Mouse (Mus musculus): ENCODE results near the gene Wnt10b. TPM values are rescaled to one million over a fixed set of nuclear protein-coding genes. Genes with fewer than 3 reads are reported as not detected.

The Wnt10b gene
- polyA plus RNA-seq, 1 experiment, result 37.4 TPM

DNA sequence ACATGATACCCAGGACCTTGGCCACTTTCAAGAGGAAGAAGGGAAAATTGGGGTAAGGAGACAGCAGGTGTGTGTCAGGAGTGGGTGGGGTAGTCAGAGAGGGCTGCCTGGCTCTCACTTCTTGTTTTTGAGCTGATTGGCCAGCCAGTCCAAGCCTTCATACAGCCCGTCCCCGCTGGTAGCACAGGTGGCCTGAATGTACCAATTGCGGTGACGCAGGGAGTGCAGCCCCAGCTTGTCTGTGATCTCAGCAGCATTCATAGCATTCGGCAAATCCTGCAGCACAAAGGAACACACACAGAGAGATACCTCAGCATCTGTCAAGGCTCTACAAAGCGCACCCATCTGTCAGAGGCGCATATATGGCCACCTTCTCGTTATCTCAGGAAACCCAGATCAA lies 37.7 kb downstream of the Wnt10b start:
- Histone ChIP-seq H3K4me1 (ENCODE audit: control insufficient read depth, insufficient read depth, low read length) (peaks cover 6% of the 10 kb centered on the region), H3K4me3 (replicated peaks; ENCODE audit: extremely low read depth, low read depth, low read length) (no peak overlapping the region)
- WGBS, result 92% methylated on average over 8 of the region's 8 CpGs
- DNase-seq, result no peak
- TF ChIP-seq CTCF (IDR thresholded peaks at IDR 0.05; ENCODE audit: insufficient read depth, low read length) (no peak), POLR2A (IDR thresholded peaks at IDR 0.05; ENCODE audit: borderline replicate concordance, extremely low read depth, low read depth, low read length) (no peak)

DNA sequence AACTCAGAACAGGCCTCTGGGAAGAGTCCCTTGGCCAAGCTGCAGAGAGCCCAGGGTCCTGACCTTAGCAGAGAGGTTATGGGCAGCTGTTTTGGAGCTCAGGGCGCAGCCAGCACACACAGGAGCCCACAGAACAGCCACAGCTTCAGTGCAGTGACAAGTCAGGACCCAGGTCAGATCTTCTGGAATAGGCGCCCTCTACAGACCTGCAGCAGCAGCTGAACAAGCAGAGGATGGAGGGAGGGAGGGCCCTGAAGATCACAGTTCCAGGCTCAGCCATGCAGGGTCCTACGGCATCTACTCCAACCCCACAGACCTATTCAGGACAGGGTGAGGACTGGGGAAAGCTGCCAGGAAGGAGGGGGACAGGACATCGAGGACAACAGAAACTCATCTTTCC lies 39.2 kb downstream of the Wnt10b start:
- TF ChIP-seq POLR2A (IDR thresholded peaks at IDR 0.05; ENCODE audit: borderline replicate concordance, extremely low read depth, low read depth, low read length), result no peak
- TF ChIP-seq CTCF (IDR thresholded peaks at IDR 0.05; ENCODE audit: insufficient read depth, low read length), result 0 out of 2 replicates have a peak, but pooled peaks have one; percentile 19
- H3K4me3 ChIP-seq (replicated peaks; ENCODE audit: extremely low read depth, low read depth, low read length), result no peak overlapping the region
- no peak for DNase-seq
- whole genome bisulfite sequencing, result 84% methylated on average over 4 of the region's 4 CpGs
- peaks cover 6% of the 10 kb centered on the region for H3K4me1 ChIP-seq (ENCODE audit: control insufficient read depth, insufficient read depth, low read length)

DNA sequence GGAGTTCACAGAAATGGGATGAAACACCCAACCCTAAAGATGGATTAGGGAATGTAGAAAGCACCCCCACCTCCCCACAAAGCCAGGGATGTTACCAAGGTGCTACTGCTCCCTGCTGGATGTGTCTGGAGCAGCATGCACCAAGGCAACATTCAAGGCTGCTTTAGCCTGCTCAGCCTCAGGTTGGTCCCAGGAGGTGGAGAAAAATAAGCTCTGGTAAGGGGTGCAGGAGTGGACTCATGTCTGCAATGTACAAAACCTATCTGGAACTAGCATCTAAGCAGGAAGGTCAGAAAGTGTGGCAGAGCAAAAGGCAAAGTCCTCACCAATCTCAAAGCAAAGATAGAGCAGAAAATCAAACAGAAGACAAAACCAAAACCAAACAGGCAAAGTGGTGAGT lies 40.1 kb downstream of the Wnt10b start:
- no peak for DNase-seq
- Histone ChIP-seq H3K4me1 (ENCODE audit: control insufficient read depth, insufficient read depth, low read length) (peaks cover 1% of the 10 kb centered on the region; the same call in 1 of the 2 replicates), H3K4me3 (replicated peaks; ENCODE audit: extremely low read depth, low read depth, low read length) (no peak overlapping the region)
- TF ChIP-seq CTCF (IDR thresholded peaks at IDR 0.05; ENCODE audit: insufficient read depth, low read length), result peak; percentile 68
- TF ChIP-seq POLR2A (IDR thresholded peaks at IDR 0.05; ENCODE audit: borderline replicate concordance, extremely low read depth, low read depth, low read length), result no peak

DNA sequence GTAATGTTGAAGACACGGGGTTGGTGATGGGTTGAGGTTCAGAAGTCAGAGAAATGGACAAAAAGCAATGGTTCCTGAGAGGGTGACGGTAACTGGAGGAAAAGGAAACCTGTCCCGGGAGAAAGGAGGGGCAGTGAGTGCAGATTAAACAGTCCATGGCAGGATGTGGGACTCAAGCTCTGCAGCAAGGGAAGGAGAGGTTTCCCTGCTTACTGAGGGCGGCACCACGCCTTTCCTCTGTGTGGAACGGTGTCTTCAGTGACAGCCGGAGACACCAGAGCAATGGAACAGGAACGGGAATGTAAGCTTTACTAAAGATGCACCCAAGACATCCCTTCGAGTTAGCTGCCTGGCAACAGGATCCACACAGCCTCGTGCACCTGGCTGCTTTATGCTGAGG lies 41.4 kb downstream of the Wnt10b start:
- TF ChIP-seq POLR2A (IDR thresholded peaks at IDR 0.05; ENCODE audit: borderline replicate concordance, extremely low read depth, low read depth, low read length) (no peak), CTCF (IDR thresholded peaks at IDR 0.05; ENCODE audit: insufficient read depth, low read length) (no peak)
- Histone ChIP-seq H3K4me1 (ENCODE audit: control insufficient read depth, insufficient read depth, low read length) (no peaks in the 10 kb centered on the region), H3K4me3 (replicated peaks; ENCODE audit: extremely low read depth, low read depth, low read length) (no peak overlapping the region)
- DNase-seq, result no peak
- WGBS, result 53% methylated on average over 10 of the region's 10 CpGs

DNA sequence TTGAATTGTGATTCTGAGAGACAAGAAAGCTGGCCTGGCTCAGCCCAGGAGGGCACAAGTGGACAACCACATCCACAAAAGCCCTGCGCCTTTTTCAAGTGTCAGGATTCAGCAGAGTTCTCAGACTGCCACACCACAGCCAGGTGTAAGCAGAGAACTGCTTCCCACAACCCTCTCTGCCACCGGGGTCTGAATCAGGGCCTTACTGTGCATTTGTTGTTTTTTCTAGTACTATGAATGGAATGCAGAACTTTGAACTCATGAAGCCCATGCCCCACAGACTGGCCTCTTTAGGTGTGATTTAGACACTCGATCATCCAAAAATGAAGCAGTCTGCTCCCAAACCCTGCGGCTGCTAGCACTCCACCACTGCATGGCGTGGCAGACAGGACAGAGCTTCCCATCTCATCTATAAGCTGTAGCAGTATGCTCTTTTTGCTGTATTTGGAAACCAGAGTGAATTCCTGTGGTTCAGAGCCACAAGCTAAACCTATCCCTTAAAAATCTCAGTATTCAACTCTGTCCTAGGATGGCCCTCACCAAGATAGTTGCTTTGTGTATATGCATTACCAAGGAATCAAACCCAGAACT lies 43.9 kb downstream of the Wnt10b start:
- Histone ChIP-seq H3K4me3 (replicated peaks; ENCODE audit: extremely low read depth, low read depth, low read length) (no peak overlapping the region), H3K4me1 (ENCODE audit: control insufficient read depth, insufficient read depth, low read length) (no peaks in the 10 kb centered on the region)
- TF ChIP-seq CTCF (IDR thresholded peaks at IDR 0.05; ENCODE audit: insufficient read depth, low read length), result no peak
- no peak for TF ChIP-seq POLR2A (IDR thresholded peaks at IDR 0.05; ENCODE audit: borderline replicate concordance, extremely low read depth, low read depth, low read length)
- WGBS, result 67% methylated on average over 5 of the region's 5 CpGs
- DNase-seq, result no peak

DNA sequence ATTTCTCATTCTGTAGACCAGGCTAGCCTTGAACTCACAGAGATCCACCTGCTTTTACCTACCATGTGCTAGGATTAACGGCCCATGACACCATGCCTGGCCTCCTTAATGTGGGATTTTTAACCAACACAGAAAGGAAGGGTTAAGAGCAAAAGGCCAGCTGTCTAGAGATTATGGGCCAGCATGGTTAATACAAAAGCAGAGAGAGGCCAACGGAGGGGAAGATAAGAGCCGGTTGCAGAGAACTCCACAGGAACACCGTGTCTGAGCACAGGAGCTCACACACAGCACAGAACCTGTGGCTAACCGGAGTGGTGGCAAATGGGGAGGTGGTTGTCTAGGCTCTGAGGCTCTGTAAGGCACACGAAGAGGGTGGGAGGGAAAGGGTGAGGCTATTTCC lies 44.6 kb downstream of the Wnt10b start:
- H3K4me3 ChIP-seq (replicated peaks; ENCODE audit: extremely low read depth, low read depth, low read length), result no peak overlapping the region
- no peak for TF ChIP-seq CTCF (IDR thresholded peaks at IDR 0.05; ENCODE audit: insufficient read depth, low read length)
- TF ChIP-seq POLR2A (IDR thresholded peaks at IDR 0.05; ENCODE audit: borderline replicate concordance, extremely low read depth, low read depth, low read length), result no peak
- 0 out of 2 replicates have a peak, but pooled peaks cover under 1% of the 10 kb centered on the region for H3K4me1 ChIP-seq (ENCODE audit: control insufficient read depth, insufficient read depth, low read length)
- DNase-seq, result no peak
- 62% methylated on average over 6 of the region's 6 CpGs for WGBS

DNA sequence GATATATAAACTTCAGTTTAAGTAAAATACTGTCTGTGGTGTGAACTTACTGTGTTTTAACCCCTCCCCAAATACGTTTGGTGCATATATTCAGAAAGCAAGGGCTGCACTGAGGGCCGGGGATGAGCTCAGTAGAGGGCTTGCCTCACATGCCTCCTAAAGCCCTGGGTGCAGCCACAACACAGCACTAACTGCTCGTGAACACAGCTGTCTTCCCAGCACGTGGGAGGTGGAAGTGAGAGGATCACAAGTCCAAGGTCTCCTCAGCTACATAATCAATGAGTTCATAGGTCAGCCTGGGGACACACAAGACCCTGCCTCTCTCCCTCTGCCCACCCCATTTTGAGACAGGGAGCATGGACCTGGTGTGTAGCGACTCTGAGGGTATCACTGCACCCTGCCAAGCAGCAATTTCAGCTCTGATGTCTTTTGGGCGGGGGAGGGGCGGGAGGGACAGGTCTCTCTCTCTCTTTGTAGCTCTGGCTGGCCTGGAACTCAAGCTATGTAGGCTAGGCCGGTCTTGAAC lies 45.9 kb downstream of the Wnt10b start:
- TF ChIP-seq CTCF (IDR thresholded peaks at IDR 0.05; ENCODE audit: insufficient read depth, low read length), result no peak
- no peak for TF ChIP-seq POLR2A (IDR thresholded peaks at IDR 0.05; ENCODE audit: borderline replicate concordance, extremely low read depth, low read depth, low read length)
- Histone ChIP-seq H3K4me3 (replicated peaks; ENCODE audit: extremely low read depth, low read depth, low read length) (no peak overlapping the region), H3K4me1 (ENCODE audit: control insufficient read depth, insufficient read depth, low read length) (0 out of 2 replicates have a peak, but pooled peaks cover 3% of the 10 kb centered on the region)
- 70% methylated on average over 8 of the region's 8 CpGs for WGBS
- DNase-seq, result no peak

DNA sequence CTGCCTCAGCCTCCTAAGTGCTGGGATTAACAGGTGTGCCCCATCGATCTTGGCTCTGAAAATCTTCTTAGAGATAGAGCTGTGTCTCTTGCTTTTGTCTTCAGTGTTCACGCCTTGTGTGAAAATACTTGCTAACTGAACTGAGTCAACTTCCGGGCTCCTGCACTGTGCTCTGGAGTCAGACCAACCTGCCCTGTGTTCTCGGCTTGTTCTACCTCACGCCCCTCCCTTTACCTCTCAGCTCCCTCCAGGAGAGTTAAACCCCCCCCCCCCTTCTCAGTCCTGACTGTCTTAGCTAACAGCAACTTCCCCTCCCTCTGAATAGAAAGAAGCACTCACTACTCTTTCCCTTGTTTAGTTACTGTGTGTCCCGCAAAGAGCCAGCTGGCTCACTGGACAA lies 47.2 kb downstream of the Wnt10b start:
- 50% methylated on average over 6 of the region's 6 CpGs for WGBS
- no peak overlapping the region for H3K4me3 ChIP-seq (replicated peaks; ENCODE audit: extremely low read depth, low read depth, low read length)
- TF ChIP-seq CTCF (IDR thresholded peaks at IDR 0.05; ENCODE audit: insufficient read depth, low read length) (no peak), POLR2A (IDR thresholded peaks at IDR 0.05; ENCODE audit: borderline replicate concordance, extremely low read depth, low read depth, low read length) (no peak)
- peaks cover 3% of the 10 kb centered on the region; the same call in 1 of the 2 replicates for H3K4me1 ChIP-seq (ENCODE audit: control insufficient read depth, insufficient read depth, low read length)
- DNase-seq, result no peak

DNA sequence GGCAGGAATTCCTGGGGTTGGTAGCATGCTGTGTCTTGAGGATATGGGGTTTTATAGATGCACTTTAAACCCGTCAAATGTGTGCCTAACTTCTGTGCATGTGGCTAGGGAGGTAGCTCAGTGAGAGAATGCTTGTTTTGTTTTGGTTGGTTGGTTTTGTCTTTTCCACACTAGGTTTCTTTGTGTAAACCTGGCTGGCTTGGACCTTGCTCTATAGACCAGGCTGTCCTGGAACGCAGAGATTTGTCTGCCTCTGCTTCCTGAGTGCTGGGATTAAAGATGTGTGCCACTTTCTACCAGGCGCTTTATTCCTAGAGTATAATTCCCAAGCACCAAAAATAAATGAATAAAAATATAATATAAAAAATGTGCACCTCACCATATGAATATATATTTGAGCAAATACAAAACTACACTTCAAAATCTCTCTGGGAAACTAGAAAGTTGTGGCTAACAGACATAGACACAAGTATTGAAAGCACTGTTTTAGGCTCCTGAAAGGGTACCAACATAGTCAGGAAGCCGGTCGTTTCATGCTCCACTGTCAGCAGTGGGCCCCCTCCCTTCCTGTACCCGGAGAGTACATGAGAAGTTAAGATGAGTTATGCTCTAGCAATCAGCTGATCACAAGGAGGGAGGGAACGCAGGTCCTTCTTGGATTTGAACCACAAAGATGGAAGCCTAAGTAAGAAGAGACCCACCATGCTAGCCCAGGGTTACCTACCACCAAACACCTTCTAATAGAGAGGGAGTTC lies 48.0 kb downstream of the Wnt10b start:
- TF ChIP-seq CTCF (IDR thresholded peaks at IDR 0.05; ENCODE audit: insufficient read depth, low read length), result no peak
- TF ChIP-seq POLR2A (IDR thresholded peaks at IDR 0.05; ENCODE audit: borderline replicate concordance, extremely low read depth, low read depth, low read length), result no peak
- WGBS, result 49% methylated on average over 7 of the region's 7 CpGs
- no peak for DNase-seq

More for the DNA sequence above, 48.0 kb downstream of the Wnt10b start:
- Histone ChIP-seq H3K4me1 (ENCODE audit: control insufficient read depth, insufficient read depth, low read length) (peaks cover 3% of the 10 kb centered on the region; the same call in 1 of the 2 replicates), H3K4me3 (replicated peaks; ENCODE audit: extremely low read depth, low read depth, low read length) (no peak overlapping the region)
